Mouse (Mus musculus) thymus, adult 2 months (tissue): ENCODE measurements around the gene Cacng3. TPM values are rescaled to one million over a fixed set of nuclear protein-coding genes. Genes with fewer than 3 reads are reported as not detected.

Experiments
- DNase-seq: peaks from one replicate; pipeline ENCODE4 v3.0.0; 2021
- H3K27ac ChIP-seq: fragments of 200-500 bp; 2 replicates; pipeline ENCODE4 v1.5.1; 2012; ENCODE audit warnings: low read length, control low read depth; ENCODE audit not compliant: control insufficient read depth, insufficient read depth
- H3K27me3 ChIP-seq: fragments of 200-500 bp; 2 replicates; pipeline ENCODE4 v1.6.1; 2012; ENCODE audit warnings: mild to moderate bottlenecking, low read length, moderate library complexity, mixed read lengths; ENCODE audit not compliant: control insufficient read depth, insufficient read depth
- H3K36me3 ChIP-seq: fragments of 200-500 bp; 2 replicates; pipeline ENCODE4 v1.6.1; 2012; ENCODE audit warnings: mild to moderate bottlenecking, low read length, moderate library complexity; ENCODE audit not compliant: control insufficient read depth, insufficient read depth
- H3K4me1 ChIP-seq: fragments of 200-500 bp; replicated peaks from 2 replicates; pipeline ENCODE4 v1.6.1; 2012; ENCODE audit warnings: low read length; ENCODE audit not compliant: control insufficient read depth, insufficient read depth
- H3K4me3 ChIP-seq: fragments of 200-500 bp; 2 replicates; pipeline ENCODE4 v1.5.1; 2012; ENCODE audit warnings: mild to moderate bottlenecking, low read length, control low read depth, moderate library complexity; ENCODE audit not compliant: control insufficient read depth, insufficient read depth
- CTCF ChIP-seq: fragments of 200-500 bp; IDR thresholded peaks from 2 replicates; pipeline ENCODE4 v1.5.1; 2012; ENCODE audit warnings: mild to moderate bottlenecking, control low read depth, low read length, moderate library complexity, borderline replicate concordance; ENCODE audit not compliant: control insufficient read depth, poor library complexity, insufficient read depth; ENCODE audit errors: extremely low read depth
- POLR2A ChIP-seq: fragments of 200-500 bp; IDR thresholded peaks from 2 replicates; pipeline ENCODE4 v1.6.1; 2012; ENCODE audit warnings: mild to moderate bottlenecking, low read length, control low read depth, moderate library complexity; ENCODE audit not compliant: control insufficient read depth, poor library complexity, insufficient read depth; ENCODE audit errors: extremely low read depth
- WGBS: fragments of 180-500 bp; shearing (Covaris S2); methylation state at CpG from one replicate; pipeline ENCODE4 v1.1.7; 2018; 5-methylcytosine and 5-hydroxymethylcytosine counted together
- polyA plus RNA-seq: library from polyadenylated mRNA; depleted of rRNA; stranded (reverse); fragments of >200 nt; gene quantifications from 2 replicates; pipeline ENCODE4 v1.2.3, GENCODE M21; 2012; rRNA removed

The Cacng3 gene
- 0.05 TPM in 1 of 2 replicates, not detected in the other for polyA plus RNA-seq

DNA sequence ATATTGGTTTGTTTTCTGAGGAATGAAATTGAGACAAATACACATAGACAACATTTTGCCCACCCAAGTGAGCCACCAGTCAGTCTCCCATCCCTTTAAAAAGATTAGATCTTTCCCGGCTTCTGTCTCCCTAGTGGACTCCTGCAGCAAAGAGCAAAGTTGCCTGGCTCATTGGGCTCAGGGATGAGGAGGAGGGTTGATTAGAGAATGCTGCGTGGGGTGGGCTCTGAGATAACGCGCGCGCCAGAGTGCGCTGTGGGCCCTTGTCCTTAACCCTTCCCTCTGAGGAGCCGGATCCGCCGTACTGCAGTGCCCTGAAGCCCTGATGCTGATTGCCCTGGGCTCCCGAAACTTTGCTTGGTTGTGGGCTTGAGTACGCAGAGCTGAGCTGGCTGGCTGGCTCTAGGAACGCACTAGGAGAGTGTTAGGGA is at the start of gene Cacng3:
TSS of gene Cacng3 (plus strand) at position 51 of the 431 bp plus-strand sequence.
- DNase-seq: no peak
- Histone ChIP-seq H3K4me1 (no peaks in the 10 kb centered on the region), H3K27ac (no peak within 1 kb of the TSS), H3K4me3 (no peak within 1 kb of the TSS), H3K36me3 (no peaks in the 10 kb centered on the region), H3K27me3 (no peaks in the 10 kb centered on the region; the same call in 1 of the 2 replicates)
- TF ChIP-seq POLR2A: no peak
- no peak for TF ChIP-seq CTCF
- 28% methylated on average over 13 of the region's 13 CpGs for WGBS

DNA sequence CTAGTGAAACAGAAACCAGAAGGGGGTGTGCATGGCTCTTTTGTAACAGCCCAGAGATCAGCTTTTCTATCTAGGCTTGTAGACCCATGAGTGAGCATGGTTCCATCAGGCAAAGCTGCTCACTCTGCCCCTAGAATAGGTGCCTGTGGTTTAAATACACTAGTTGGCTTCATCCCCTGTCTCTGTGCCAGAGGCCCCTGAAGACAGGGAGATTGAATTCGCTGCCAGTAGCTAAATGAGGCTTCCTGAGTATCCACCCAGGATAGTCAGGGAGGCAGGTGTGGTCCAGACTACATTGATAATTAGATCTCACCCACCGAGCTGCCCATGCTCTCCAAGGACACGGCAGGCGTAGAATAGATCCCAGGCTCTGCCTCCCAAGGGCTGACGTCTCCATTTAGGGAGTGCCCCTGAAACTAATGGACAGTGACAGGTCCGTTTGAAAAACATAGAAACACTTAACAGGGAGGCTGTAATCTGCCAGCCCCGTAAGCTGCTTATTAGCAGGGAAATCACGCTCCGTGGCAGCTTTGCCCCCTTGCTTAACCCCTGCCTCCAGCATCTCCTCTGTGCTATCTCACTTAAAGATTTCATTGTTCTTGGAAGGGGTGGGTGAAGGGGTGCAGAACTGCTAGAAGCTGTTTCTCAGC is 48.0 kb upstream of the Cacng3 start:
- DNase-seq: no peak

DNA sequence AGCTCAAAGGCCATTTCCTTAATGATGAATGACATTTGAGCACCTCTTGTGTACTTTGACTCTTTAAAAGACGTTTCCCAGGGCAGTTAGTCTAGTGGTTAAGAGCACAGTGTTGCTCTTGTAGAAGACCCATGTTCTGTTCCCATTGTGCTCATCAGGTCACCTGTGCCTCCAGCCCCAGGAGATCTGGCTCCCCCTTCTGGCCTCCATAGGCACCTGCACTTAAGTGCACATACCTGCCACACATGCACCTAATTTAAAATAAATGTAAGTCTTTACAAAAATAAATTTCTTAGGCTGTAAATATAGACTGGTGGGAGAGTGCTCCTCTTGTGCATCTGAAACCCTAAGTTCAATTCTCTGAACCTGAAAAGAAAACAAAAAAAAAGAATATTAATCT is 46.5 kb upstream of the Cacng3 start:
- Histone ChIP-seq H3K27me3 (no peaks in the 10 kb centered on the region), H3K4me1 (no peaks in the 10 kb centered on the region), H3K4me3 (no peak overlapping the region), H3K36me3 (peaks cover 3% of the 10 kb centered on the region; the same call in 1 of the 2 replicates), H3K27ac (no peak overlapping the region)
- no peak for DNase-seq
- TF ChIP-seq CTCF: no peak
- TF ChIP-seq POLR2A: no peak
- 90% methylated on average over 1 of the region's 1 CpGs for WGBS

More for the DNA sequence above, 48.0 kb upstream of the Cacng3 start:
- H3K27ac ChIP-seq: no peak overlapping the region
- no peak for TF ChIP-seq CTCF
- no peak for TF ChIP-seq POLR2A
- H3K4me1 ChIP-seq: no peaks in the 10 kb centered on the region
- WGBS: 88% methylated on average over 9 of the region's 9 CpGs
- H3K4me3 ChIP-seq: no peak overlapping the region
- no peaks in the 10 kb centered on the region; the same call in 1 of the 2 replicates for H3K36me3 ChIP-seq
- H3K27me3 ChIP-seq: no peaks in the 10 kb centered on the region

DNA sequence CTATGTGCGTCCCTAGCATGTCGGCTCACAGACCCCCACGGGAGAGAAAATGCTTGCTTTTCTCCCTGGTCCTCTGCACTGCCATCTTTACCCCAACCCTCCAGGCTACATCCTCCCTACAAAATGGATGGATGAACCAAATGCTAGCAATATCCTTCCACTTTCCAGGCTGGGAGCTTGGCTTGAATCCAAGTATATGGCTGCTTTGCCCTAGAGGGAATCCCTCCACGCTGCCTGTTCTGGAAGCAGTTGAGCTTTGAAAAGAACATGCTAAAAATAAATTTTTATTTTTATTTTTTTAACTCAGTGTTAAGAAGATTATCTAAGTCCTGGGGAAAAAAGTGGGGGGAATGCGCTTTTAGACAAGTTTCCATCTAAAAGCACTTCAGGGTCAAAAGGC is 42.2 kb upstream of the Cacng3 start:
- Histone ChIP-seq H3K36me3 (peaks cover 3% of the 10 kb centered on the region; the same call in 1 of the 2 replicates), H3K27me3 (no peaks in the 10 kb centered on the region), H3K27ac (no peak overlapping the region), H3K4me3 (no peak overlapping the region), H3K4me1 (no peaks in the 10 kb centered on the region)
- DNase-seq: no peak
- WGBS: 97% methylated on average over 5 of the region's 5 CpGs
- no peak for TF ChIP-seq CTCF
- TF ChIP-seq POLR2A: no peak

DNA sequence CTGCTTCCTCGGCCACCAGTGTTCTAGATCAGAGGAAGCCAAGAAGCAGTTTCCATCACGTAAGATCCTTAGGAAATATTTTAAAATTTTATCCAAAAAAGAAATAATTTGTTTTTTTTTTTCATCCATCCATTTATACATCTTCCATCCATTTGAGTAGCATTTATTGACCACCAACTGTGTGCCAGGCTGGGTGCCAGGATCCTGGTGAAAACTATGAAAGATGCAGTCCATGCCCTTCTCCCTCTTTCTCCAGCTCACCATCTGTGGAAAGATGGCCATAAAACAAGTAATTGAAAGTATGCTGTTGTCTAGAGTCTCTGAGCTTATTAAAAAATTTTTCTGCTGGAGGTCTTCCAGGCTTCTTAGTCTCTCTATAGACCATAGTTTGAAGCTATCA is 39.9 kb upstream of the Cacng3 start:
- TF ChIP-seq CTCF: no peak
- no peak for TF ChIP-seq POLR2A
- H3K27ac ChIP-seq: no peak overlapping the region
- no peak for DNase-seq
- no peaks in the 10 kb centered on the region for H3K4me1 ChIP-seq
- no peaks in the 10 kb centered on the region for H3K27me3 ChIP-seq
- H3K36me3 ChIP-seq: peaks cover 12% of the 10 kb centered on the region; the same call in 1 of the 2 replicates
- WGBS: 94% methylated on average over 2 of the region's 2 CpGs
- H3K4me3 ChIP-seq: no peak overlapping the region

DNA sequence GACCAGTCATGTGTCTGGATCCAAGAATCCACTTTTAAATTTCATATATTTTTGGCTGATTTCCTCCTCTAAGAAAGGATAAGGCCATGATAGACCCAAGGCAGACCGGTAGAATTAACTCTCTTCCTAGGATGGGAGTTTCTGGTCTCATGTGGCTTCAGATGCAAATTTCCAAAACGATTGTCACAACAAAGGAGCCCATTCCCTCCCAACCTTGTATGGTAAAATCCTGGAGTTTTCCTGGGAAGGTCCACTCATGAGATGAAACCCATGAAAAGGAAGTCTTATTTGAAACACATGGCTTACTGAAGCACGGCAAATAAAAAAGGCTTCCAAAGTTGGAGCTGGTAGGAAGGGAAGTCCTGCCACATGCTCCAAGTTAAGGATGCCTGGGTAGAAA is 39.1 kb upstream of the Cacng3 start:
- 80% methylated on average over 3 of the region's 3 CpGs for WGBS
- Histone ChIP-seq H3K36me3 (peaks cover 12% of the 10 kb centered on the region; the same call in 1 of the 2 replicates), H3K27me3 (no peaks in the 10 kb centered on the region), H3K27ac (no peak overlapping the region), H3K4me3 (no peak overlapping the region), H3K4me1 (no peaks in the 10 kb centered on the region)
- TF ChIP-seq CTCF (no peak), POLR2A (no peak)
- DNase-seq: no peak
